Mouse (Mus musculus) stomach, postnatal 0 days (tissue): ENCODE data around the gene Pnpla3.

Source experiments
- CTCF ChIP-seq: IDR thresholded peaks from 2 replicates; pipeline ENCODE4 v1.5.1; 2016; ENCODE audit warnings: antibody characterized with exemption, low read depth, mild to moderate bottlenecking, moderate library complexity
- EP300 ChIP-seq: optimal IDR thresholded peaks from 2 replicates; pipeline ENCODE3; 2016; ENCODE audit warnings: antibody characterized with exemption

- TF ChIP-seq CTCF, result no peak
- TF ChIP-seq EP300, result no peak
Observed at GRCm38 (mm10) chr15:84183967-84184366, 16.3 kb downstream of the Pnpla3 start.
